Mouse (Mus musculus) testis, adult 2 months (tissue): ENCODE measurements at regions not wholly inside any gene's neighbourhood (a gene's known extent, or its start where the extent isn't known, plus 50 kb on each side); places are given as distances from the start of the nearest gene placed in this dataset.

Experiments
- CTCF ChIP-seq: fragments of 200-500 bp; IDR thresholded peaks from 2 replicates; pipeline ENCODE4 v1.5.1; 2012; ENCODE audit warnings: low read depth, mild to moderate bottlenecking, inconsistent platforms, low read length, moderate library complexity; ENCODE audit not compliant: control insufficient read depth, insufficient read depth, insufficient replicate concordance
- POLR2A ChIP-seq: fragments of 200-500 bp; IDR thresholded peaks from 2 replicates; pipeline ENCODE4 v1.6.1; 2012; ENCODE audit warnings: low read depth, mild to moderate bottlenecking, inconsistent platforms, low read length, moderate library complexity; ENCODE audit not compliant: control insufficient read depth

GRCm38 (mm10) chr14:89181386-89181979 lies 710.3 kb upstream of the Pcdh20 start:
- TF ChIP-seq POLR2A = no peak
- peak; percentile 9; the same call in 1 of the 2 replicates for TF ChIP-seq CTCF
